Mouse (Mus musculus) stomach, postnatal 0 days (tissue): Measurements from ENCODE around the gene Lpp.

ENCODE experiments used
- CTCF ChIP-seq: IDR thresholded peaks from 2 replicates; pipeline ENCODE4 v1.5.1; 2016; ENCODE audit warnings: antibody characterized with exemption, low read depth, mild to moderate bottlenecking, moderate library complexity
- EP300 ChIP-seq: optimal IDR thresholded peaks from 2 replicates; pipeline ENCODE3; 2016; ENCODE audit warnings: antibody characterized with exemption

GRCm38 (mm10) chr16:24470601-24471000, 77.3 kb downstream of the Lpp start:
- no peak for TF ChIP-seq CTCF
- TF ChIP-seq EP300: no peak
